Mouse (Mus musculus) E14TG2a.4 (cell line): ENCODE results near the gene Ccdc141.

Experiments
- CTCF ChIP-seq: conservative IDR thresholded peaks from 2 replicates; pipeline ENCODE4 v1.5.1; 2014; ENCODE audit warnings: low read length
- NANOG ChIP-seq: IDR thresholded peaks from 2 replicates; pipeline ENCODE4 v1.6.1; 2014; ENCODE audit warnings: borderline replicate concordance, low read length, mixed read lengths
- POU5F1 ChIP-seq: IDR thresholded peaks from 2 replicates; pipeline ENCODE4 v1.6.1; 2014; ENCODE audit warnings: low read length, borderline replicate concordance

DNA sequence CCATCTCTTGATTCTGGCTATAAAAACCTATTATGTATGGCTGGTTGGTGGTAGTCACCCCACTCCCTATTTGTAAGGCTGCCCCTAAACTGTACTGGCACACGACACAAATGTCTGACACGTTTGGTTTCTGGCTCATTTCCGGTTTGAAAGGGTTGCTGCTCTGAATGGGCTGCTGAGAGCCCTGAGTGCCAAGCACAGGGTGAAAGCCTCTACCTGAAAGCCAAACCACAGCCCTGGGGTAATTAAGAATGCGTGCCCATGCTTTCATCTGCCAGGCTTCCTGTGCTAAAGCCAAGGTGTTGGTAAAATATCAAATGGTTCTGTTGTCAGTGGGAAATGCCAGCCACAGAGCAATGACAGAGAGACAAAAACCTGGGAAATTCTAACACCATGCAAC, 22.2 kb downstream of the Ccdc141 start:
- TF ChIP-seq CTCF (no peak), NANOG (no peak), POU5F1 (no peak)
